Mouse (Mus musculus): Measurements from ENCODE around the gene Lrp10.

GRCm38 (mm10) chr14:54443712-54444618 lies 20.0 kb upstream of the Lrp10 start:
- no peak for TF ChIP-seq MYOD1 (IDR thresholded peaks at IDR 0.05; ENCODE audit: control insufficient read depth in 1 of 3, insufficient read length in 2 of 3, low read depth in 2 of 3)
- TF ChIP-seq CEBPB (IDR thresholded peaks at IDR 0.05; ENCODE audit: insufficient read depth, poor library complexity, severe bottlenecking): no peak
- no peak for TF ChIP-seq TCF12 (IDR thresholded peaks at IDR 0.05; ENCODE audit: insufficient read depth, poor library complexity, severe bottlenecking)
- no peak for TF ChIP-seq REST (IDR thresholded peaks at IDR 0.05; ENCODE audit: insufficient read depth, insufficient read length)
- TF ChIP-seq POLR2A (IDR thresholded peaks at IDR 0.05; ENCODE audit: insufficient read length, low read depth): no peak
- TF ChIP-seq USF1 (IDR thresholded peaks at IDR 0.05; ENCODE audit: low read depth): no peak
- TF ChIP-seq MYOG (IDR thresholded peaks at IDR 0.05; ENCODE audit: control insufficient read depth in 1 of 3, insufficient read depth in 1 of 3, insufficient read length in 2 of 3, low read depth in 2 of 3): no peak
- no peak for TF ChIP-seq MAX (IDR thresholded peaks at IDR 0.05; ENCODE audit: low read depth)
- no peak for TF ChIP-seq POLR2AphosphoS2 (IDR thresholded peaks at IDR 0.05; ENCODE audit: insufficient read length, low read depth)
- no peak for TF ChIP-seq E2F4 (IDR thresholded peaks at IDR 0.05; ENCODE audit: insufficient read depth)

All from myocyte (in vitro differentiated cells).